Mouse (Mus musculus) neural tube, embryonic 13.5 days (tissue): Measurements from ENCODE around the gene Impdh2. TPM values are rescaled to one million over a fixed set of nuclear protein-coding genes. Genes with fewer than 3 reads are reported as not detected.
A peak's percentile ranks its signal among the peaks of the same experiment; 100 is the strongest.

Source experiments
- ATAC-seq: fragments of 200-750 bp; cut with Nextera tagmentation; 2 replicates; pipeline ENCODE4 v1.8.0; 2017; ENCODE audit warnings: low read depth, mild to moderate bottlenecking, moderate TSS enrichment, moderate library complexity
- H3K27ac ChIP-seq: fragments of 300-500 bp; sonication (generic); replicated peaks from 2 replicates; pipeline ENCODE4 v1.5.1; 2015; ENCODE audit warnings: moderate library complexity, mild to moderate bottlenecking, inconsistent platforms
- H3K27me3 ChIP-seq: fragments of 300-500 bp; sonication (generic); 2 replicates; pipeline ENCODE4 v1.6.1; 2015; ENCODE audit warnings: mild to moderate bottlenecking, inconsistent platforms
- H3K36me3 ChIP-seq: fragments of 300-500 bp; sonication (generic); 2 replicates; pipeline ENCODE4 v1.6.1; 2015; ENCODE audit warnings: mild to moderate bottlenecking, inconsistent platforms
- H3K4me1 ChIP-seq: fragments of 300-500 bp; sonication (generic); replicated peaks from 2 replicates; pipeline ENCODE4 v1.6.1; 2015; ENCODE audit warnings: inconsistent platforms
- H3K4me2 ChIP-seq: fragments of 300-500 bp; sonication (generic); 2 replicates; pipeline ENCODE4 v1.6.1; 2015; ENCODE audit warnings: inconsistent platforms, mild to moderate bottlenecking, moderate library complexity
- H3K4me3 ChIP-seq: fragments of 300-500 bp; sonication (generic); 2 replicates; pipeline ENCODE4 v1.5.1; 2015; ENCODE audit warnings: mild to moderate bottlenecking, inconsistent platforms
- H3K9ac ChIP-seq: fragments of 300-500 bp; sonication (generic); 2 replicates; pipeline ENCODE4 v1.6.1; 2015; ENCODE audit warnings: moderate library complexity, mild to moderate bottlenecking, inconsistent platforms
- H3K9me3 ChIP-seq: fragments of 300-500 bp; sonication (generic); 2 replicates; pipeline ENCODE4 v1.6.1; 2016; ENCODE audit warnings: inconsistent platforms
- WGBS: fragments of 180-500 bp; shearing (Covaris S2); methylation state at CpG from one replicate; pipeline ENCODE4 v1.1.7; 2015; 5-methylcytosine and 5-hydroxymethylcytosine counted together
- polyA plus RNA-seq: library from polyadenylated mRNA; unstranded; fragments of >200 nt; fragmentation: Nextera tagmentation; extraction: Ambion mirVana; gene quantifications from 2 replicates; pipeline ENCODE4 v1.2.1, GENCODE M21; 2015

Gene Impdh2
- polyA plus RNA-seq, 1 experiment from 2014 or later = 112 TPM

DNA sequence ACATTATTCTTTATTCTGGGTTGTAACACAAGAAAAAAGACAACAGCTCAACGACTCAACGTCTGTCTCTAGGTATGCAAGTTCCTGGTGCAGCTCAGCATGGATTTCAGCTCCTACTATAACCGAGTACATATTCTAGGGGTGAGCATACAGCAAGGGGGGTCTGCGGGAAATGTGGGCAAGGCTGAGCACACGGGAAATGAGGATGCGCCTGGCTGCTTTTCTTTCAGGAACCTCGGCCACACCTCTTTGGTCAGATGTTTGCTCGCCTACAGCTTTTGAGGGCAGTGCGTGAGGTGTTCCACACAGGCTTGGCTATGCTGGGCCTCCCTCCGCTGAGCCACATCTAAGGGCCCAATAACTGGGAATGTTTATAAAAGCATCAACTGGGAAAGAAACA is 12.2 kb downstream of the Impdh2 start:
- H3K36me3 ChIP-seq = peaks cover 61% of the 10 kb centered on the region
- H3K4me1 ChIP-seq = peaks cover 78% of the 10 kb centered on the region
- H3K4me3 ChIP-seq = no peak overlapping the region
- H3K9ac ChIP-seq = no peak overlapping the region
- WGBS = 85% methylated on average over 10 of the region's 10 CpGs
- H3K27ac ChIP-seq = no peak overlapping the region
- no peak overlapping the region for H3K4me2 ChIP-seq
- H3K27me3 ChIP-seq = no peaks in the 10 kb centered on the region
- H3K9me3 ChIP-seq = no peaks in the 10 kb centered on the region
- no peak for ATAC-seq

- Histone ChIP-seq H3K36me3 (peaks cover 61% of the 10 kb centered on the region), H3K27ac (0 out of 2 replicates have a peak overlapping the region, but pooled peaks have one; percentile 33), H3K9me3 (no peaks in the 10 kb centered on the region), H3K27me3 (no peaks in the 10 kb centered on the region), H3K4me2 (peak overlapping the region; percentile 95; the same call in 1 of the 2 replicates), H3K9ac (peak overlapping the region; percentile 45; the same call in 1 of the 2 replicates), H3K4me3 (no peak overlapping the region), H3K4me1 (peaks cover 73% of the 10 kb centered on the region)
- ATAC-seq = no peak
- WGBS = 53% methylated on average over 26 of the region's 26 CpGs
These were observed 13.9 kb downstream of the Impdh2 start for GRCm38 (mm10) chr9:108573774-108574690.

DNA sequence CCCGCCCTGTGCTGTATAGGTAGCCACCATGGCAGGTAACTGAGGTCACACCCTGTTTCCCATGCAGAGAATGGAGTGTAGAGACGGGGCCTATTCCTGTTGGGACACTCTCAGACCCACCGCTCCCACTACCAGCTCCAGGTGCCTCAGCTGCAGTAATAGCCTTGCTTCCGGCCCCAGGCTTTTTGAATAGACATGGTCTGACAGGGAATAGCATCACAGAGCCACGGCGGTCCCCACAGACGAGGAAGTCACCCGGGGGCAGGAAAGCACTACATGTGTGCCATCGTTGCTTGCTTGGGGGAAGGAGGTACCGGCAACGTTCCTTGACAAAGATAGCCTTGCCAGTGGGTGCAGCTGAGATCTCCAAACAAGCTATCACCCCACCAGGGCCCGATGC is 14.8 kb downstream of the Impdh2 start:
- WGBS = 81% methylated on average over 12 of the region's 12 CpGs
- no peak overlapping the region for H3K27ac ChIP-seq
- H3K9ac ChIP-seq = peak overlapping the region; percentile 45; the same call in 1 of the 2 replicates
- H3K4me3 ChIP-seq = peak overlapping the region; percentile 3; the same call in 1 of the 2 replicates
- H3K4me2 ChIP-seq = peak overlapping the region; percentile 95
- H3K36me3 ChIP-seq = peaks cover 61% of the 10 kb centered on the region
- peaks cover 76% of the 10 kb centered on the region for H3K4me1 ChIP-seq
- no peaks in the 10 kb centered on the region for H3K27me3 ChIP-seq
- no peaks in the 10 kb centered on the region for H3K9me3 ChIP-seq
- ATAC-seq = no peak

DNA sequence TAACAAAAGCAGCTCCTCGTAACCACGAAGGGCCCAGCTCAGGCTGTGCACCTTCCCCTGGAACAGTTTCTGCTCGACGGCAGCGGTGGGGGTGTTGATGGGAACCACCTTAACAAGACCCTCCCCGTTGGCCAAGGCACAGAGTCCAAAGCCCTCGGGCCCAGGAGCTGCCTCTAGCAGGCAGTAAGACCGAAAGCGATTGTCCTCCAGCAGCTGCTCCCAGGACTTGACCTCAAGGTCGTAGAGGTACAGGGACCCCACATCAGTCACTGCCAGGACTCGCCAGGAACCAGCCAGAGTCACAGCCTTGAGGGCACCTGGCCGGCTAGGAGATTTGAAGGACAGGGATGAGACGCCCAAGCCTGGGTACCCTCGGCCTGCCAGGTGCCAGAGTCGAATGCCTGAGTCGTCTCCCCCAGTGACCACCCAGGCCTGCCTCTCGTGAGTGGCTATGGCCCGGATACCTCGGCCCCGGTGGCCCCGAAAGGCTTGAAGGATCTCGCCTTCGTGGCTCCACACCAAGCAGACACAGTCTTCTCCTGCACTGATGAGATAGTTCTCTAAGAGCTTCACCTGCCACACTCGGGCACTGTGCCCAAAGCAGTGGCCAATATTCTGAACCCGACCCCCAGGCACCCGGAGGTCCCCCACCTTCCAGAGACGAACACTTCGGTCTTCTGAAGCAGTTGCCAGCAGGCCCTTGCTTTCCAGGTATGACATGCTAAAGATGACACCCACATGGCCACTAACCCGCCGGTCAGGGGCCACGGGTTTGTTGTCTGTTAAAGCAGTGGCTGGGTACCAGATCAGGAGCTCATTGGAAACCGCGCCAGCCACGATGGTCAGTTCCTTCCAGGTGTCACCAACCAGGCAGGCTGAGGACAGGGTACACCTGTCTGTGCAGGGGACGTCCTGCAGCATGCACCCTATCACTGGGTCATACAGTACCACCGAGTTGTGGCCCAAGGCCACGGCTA is 15.5 kb downstream of the Impdh2 start:
- Histone ChIP-seq H3K27me3 (no peaks in the 10 kb centered on the region), H3K36me3 (peaks cover 66% of the 10 kb centered on the region), H3K9me3 (no peaks in the 10 kb centered on the region), H3K4me3 (peak overlapping the region; percentile 78), H3K9ac (peak overlapping the region; percentile 99; the same call in 1 of the 2 replicates), H3K4me1 (peaks cover 72% of the 10 kb centered on the region), H3K27ac (no peak overlapping the region), H3K4me2 (peak overlapping the region; percentile 95)
- ATAC-seq = no peak
- WGBS = 89% methylated on average over 37 of the region's 37 CpGs

- H3K9ac ChIP-seq = peak overlapping the region; percentile 99
- H3K27me3 ChIP-seq = no peaks in the 10 kb centered on the region
- 62% methylated on average over 6 of the region's 6 CpGs for WGBS
- H3K4me2 ChIP-seq = peak overlapping the region; percentile 95
- ATAC-seq = no peak
- peaks cover 64% of the 10 kb centered on the region for H3K36me3 ChIP-seq
- H3K4me1 ChIP-seq = peaks cover 68% of the 10 kb centered on the region
- H3K4me3 ChIP-seq = peak overlapping the region; percentile 78
- peak overlapping the region; percentile 98 for H3K27ac ChIP-seq
- H3K9me3 ChIP-seq = no peaks in the 10 kb centered on the region
These were observed 16.9 kb downstream of the Impdh2 start for GRCm38 (mm10) chr9:108577025-108577424.

DNA sequence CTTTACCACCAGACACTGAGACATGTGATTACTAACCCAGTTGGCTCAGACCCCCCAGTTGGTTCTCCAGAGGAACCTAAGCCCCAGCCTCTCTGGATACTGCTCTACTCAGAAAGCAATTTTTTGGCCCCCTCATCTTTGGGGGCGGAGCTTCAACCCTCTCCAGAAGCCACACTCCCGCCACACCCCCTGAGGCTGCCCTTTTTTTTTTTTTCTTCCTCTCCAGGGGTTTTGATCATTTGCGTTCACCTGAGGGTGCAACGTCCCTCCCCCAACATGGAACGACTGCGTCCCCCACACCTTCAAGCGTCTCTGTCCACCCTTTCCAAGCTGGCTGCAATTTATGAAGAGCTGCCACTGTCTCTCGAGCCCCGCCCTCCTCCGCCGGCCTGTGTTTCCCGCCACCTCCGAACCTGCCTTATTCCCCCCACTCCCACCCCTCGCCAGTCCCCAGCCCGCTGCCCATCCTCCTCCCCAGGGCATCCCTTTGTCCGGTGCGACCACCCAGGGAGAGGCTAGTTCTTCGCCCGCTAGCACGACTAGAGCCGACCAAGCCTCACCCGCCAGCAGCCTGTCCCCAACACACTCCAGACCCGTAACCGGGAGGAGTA is 18.0 kb downstream of the Impdh2 start:
- no peak; the same call in 1 of the 2 replicates for ATAC-seq
- WGBS = under 1% methylated on average over 24 of the region's 24 CpGs
- Histone ChIP-seq H3K9ac (peak overlapping the region; percentile 99), H3K4me3 (peak overlapping the region; percentile 78), H3K4me2 (peak overlapping the region; percentile 95), H3K27me3 (no peaks in the 10 kb centered on the region), H3K27ac (peak overlapping the region; percentile 98), H3K9me3 (no peaks in the 10 kb centered on the region), H3K4me1 (peaks cover 65% of the 10 kb centered on the region), H3K36me3 (peaks cover 62% of the 10 kb centered on the region)

DNA sequence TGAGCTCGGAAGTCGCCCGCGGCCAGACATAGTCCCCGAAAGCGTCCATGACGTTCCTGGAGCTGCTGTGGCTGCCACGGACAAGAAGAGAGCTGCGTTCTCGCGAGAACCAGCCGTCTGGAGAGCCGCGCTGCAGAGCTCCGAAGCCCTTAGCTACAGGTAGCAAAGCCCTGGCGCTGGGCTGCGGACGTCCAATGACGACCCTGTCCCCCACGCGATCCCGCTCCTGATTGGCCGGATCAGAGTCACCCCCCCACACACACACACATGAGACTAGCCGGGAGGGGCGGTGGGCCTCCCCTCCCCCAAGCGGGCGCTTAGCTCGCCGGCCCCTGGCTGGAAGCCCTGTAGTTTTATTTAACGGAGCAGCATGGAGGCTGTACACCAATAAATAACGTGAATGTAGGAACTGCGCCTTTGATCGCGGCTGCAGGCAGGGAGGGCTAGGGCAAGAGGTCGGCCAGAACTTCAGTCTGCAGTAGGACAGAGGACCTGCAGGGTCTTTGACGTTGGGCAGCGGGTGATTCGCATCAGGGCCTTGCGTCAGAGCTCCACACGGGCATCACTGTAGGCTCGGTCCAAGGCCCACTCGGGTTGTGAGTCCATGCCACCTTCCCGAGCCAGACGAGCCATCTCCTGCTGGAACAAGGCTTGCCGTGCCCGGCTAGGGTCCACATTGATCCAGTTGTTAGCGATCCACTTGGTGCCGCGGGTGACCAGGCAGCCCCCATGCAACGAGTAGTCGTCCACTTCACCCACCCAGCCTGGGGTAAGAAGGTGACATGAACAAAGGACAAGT is 18.7 kb downstream of the Impdh2 start, which contains the start of gene Wdr6:
TSS of gene Wdr6 (minus strand) at position 195 of the 799 bp plus-strand sequence.
- Histone ChIP-seq H3K27me3 (no peaks in the 10 kb centered on the region), H3K9me3 (no peaks in the 10 kb centered on the region), H3K9ac (peak within 1 kb of the TSS; percentile 99), H3K4me2 (peak within 1 kb of the TSS; percentile 95), H3K36me3 (peaks cover 57% of the 10 kb centered on the region), H3K4me3 (peak within 1 kb of the TSS; percentile 78), H3K27ac (peak within 1 kb of the TSS; percentile 98), H3K4me1 (peaks cover 58% of the 10 kb centered on the region)
- ATAC-seq = peak; percentile 97
- 2% methylated on average over 51 of the region's 51 CpGs for WGBS

DNA sequence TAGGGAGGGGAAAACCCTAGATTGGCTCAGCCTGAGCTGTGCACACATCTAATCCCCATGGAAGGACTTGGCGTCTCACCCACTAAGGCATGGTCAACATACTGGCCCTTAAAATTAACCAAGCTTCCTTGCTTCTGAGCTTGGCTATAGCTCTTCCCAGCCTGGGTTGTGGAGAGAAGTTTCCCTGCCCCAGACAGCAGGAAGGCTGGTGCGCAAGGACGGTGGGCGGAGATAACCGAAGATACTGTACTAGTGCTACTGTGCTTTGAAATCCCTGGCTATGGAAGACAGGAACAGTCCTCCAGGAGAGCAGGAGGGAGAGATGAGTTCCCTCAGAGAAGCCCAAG is 19.2 kb downstream of the Impdh2 start:
- Histone ChIP-seq H3K27me3 (no peaks in the 10 kb centered on the region), H3K4me2 (peak overlapping the region; percentile 95), H3K4me3 (peak overlapping the region; percentile 78), H3K9me3 (no peaks in the 10 kb centered on the region), H3K27ac (peak overlapping the region; percentile 92), H3K9ac (peak overlapping the region; percentile 71), H3K36me3 (peaks cover 51% of the 10 kb centered on the region), H3K4me1 (peaks cover 52% of the 10 kb centered on the region)
- no peak; the same call in 1 of the 2 replicates for ATAC-seq
- WGBS = 53% methylated on average over 5 of the region's 5 CpGs

DNA sequence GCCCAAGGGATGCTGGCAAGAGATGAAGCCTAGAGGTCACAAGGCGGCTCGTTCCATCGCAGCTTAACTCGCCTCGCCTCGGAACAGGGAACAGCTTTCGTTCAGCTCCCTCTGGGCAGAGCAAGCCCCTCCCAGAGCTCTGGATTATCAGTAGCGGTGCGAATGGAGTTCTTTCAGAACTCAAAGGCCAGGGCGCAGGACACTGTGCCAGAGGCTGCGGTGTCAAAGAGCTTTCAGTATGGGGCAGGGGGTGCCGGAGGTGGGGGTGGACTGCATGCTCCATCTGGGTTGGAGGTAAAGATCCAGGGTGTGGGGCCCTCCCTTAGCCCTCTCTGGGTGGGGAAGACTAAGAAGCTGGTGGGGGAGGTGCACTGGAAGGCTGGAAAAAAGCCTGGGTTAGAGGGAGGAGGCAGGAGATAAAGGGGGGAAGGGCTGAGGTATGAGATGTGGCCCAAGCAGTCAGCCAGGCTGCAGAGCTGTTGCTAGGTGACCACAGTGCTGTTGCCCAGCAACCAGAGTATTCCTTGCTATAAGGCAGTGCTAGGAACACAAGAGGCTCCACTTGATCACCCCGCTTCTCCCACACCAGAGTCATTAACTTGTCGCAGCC is 27.6 kb downstream of the Impdh2 start:
- no peaks in the 10 kb centered on the region for H3K9me3 ChIP-seq
- H3K27ac ChIP-seq = peak overlapping the region; percentile 99
- 2% methylated on average over 14 of the region's 14 CpGs for WGBS
- no peaks in the 10 kb centered on the region for H3K27me3 ChIP-seq
- H3K4me3 ChIP-seq = peak overlapping the region; percentile 27
- peak; percentile 98 for ATAC-seq
- peak overlapping the region; percentile 60 for H3K4me2 ChIP-seq
- H3K36me3 ChIP-seq = peaks cover 7% of the 10 kb centered on the region; the same call in 1 of the 2 replicates
- peak overlapping the region; percentile 65 for H3K9ac ChIP-seq
- peaks cover 41% of the 10 kb centered on the region for H3K4me1 ChIP-seq

- Histone ChIP-seq H3K4me1 (peaks cover 41% of the 10 kb centered on the region), H3K4me3 (no peak overlapping the region), H3K36me3 (0 out of 2 replicates have a peak, but pooled peaks cover 3% of the 10 kb centered on the region), H3K4me2 (no peak overlapping the region), H3K9me3 (no peaks in the 10 kb centered on the region), H3K27ac (peak overlapping the region; percentile 99), H3K9ac (no peak overlapping the region), H3K27me3 (no peaks in the 10 kb centered on the region)
- WGBS = 83% methylated on average over 5 of the region's 5 CpGs
- ATAC-seq = no peak
These were observed 29.1 kb downstream of the Impdh2 start for GRCm38 (mm10) chr9:108589229-108589628.
